Mouse (Mus musculus) midbrain, embryonic 16.5 days (tissue): Measurements from ENCODE around the gene Gm11437. TPM values are rescaled to one million over a fixed set of nuclear protein-coding genes. Genes with fewer than 3 reads are reported as not detected.

Experiments
- ATAC-seq: fragments of 200-750 bp; cut with Nextera tagmentation; 2 replicates; pipeline ENCODE4 v1.8.0; 2017; ENCODE audit warnings: moderate TSS enrichment
- H3K27ac ChIP-seq: fragments of 300-500 bp; sonication (generic); 2 replicates; pipeline ENCODE4 v1.5.1; 2014; ENCODE audit warnings: mild to moderate bottlenecking, low read length, mixed read lengths
- H3K27me3 ChIP-seq: fragments of 300-500 bp; sonication (generic); 2 replicates; pipeline ENCODE4 v1.6.1; 2014; ENCODE audit warnings: low read depth, low read length, mixed read lengths; ENCODE audit not compliant: control insufficient read depth, insufficient read depth
- H3K36me3 ChIP-seq: fragments of 300-500 bp; sonication (generic); 2 replicates; pipeline ENCODE4 v1.6.1; 2014; ENCODE audit warnings: mild to moderate bottlenecking, low read length, moderate library complexity, mixed read lengths; ENCODE audit not compliant: control insufficient read depth, insufficient read depth
- H3K4me1 ChIP-seq: fragments of 300-500 bp; sonication (generic); 2 replicates; pipeline ENCODE4 v1.6.1; 2014; ENCODE audit warnings: mild to moderate bottlenecking, low read length, mixed read lengths; ENCODE audit not compliant: control insufficient read depth, insufficient read depth
- H3K4me2 ChIP-seq: fragments of 300-500 bp; sonication (generic); 2 replicates; pipeline ENCODE4 v1.6.1; 2014; ENCODE audit warnings: mild to moderate bottlenecking, low read length, mixed read lengths
- H3K4me3 ChIP-seq: fragments of 300-500 bp; sonication (generic); 2 replicates; pipeline ENCODE4 v1.5.1; 2014; ENCODE audit warnings: low read depth, mild to moderate bottlenecking, low read length, moderate library complexity, mixed read lengths
- H3K9ac ChIP-seq: fragments of 300-500 bp; sonication (generic); 2 replicates; pipeline ENCODE4 v1.6.1; 2014; ENCODE audit warnings: low read depth, low read length, mixed read lengths
- H3K9me3 ChIP-seq: fragments of 300-500 bp; sonication (generic); replicated peaks from 2 replicates; pipeline ENCODE4 v1.6.1; 2014; ENCODE audit warnings: mild to moderate bottlenecking, low read length, mixed read lengths; ENCODE audit not compliant: control insufficient read depth, poor library complexity, severe bottlenecking
- WGBS: fragments of 180-500 bp; shearing (Covaris S2); extraction: QIAGEN DNeasy Blood & Tissue Kit; methylation state at CpG from one replicate; pipeline ENCODE4 v1.1.7; 2014; 5-methylcytosine and 5-hydroxymethylcytosine counted together
- polyA plus RNA-seq: library from polyadenylated mRNA; unstranded; fragments of >200 nt; fragmentation: Nextera tagmentation; extraction: Ambion mirVana; gene quantifications from 2 replicates; pipeline ENCODE4 v1.2.1, GENCODE M21; 2015

Gene Gm11437
- polyA plus RNA-seq, 1 experiment from 2014 or later, result 0.15 TPM

- ATAC-seq, result no peak
- 0 out of 2 replicates have a peak, but pooled peaks cover 3% of the 10 kb centered on the region for H3K4me1 ChIP-seq
- H3K9me3 ChIP-seq, result no peaks in the 10 kb centered on the region
- H3K27me3 ChIP-seq, result no peaks in the 10 kb centered on the region
- H3K9ac ChIP-seq, result no peak overlapping the region
- 69% methylated on average over 12 of the region's 12 CpGs for WGBS
- H3K36me3 ChIP-seq, result peaks cover 31% of the 10 kb centered on the region
- H3K4me2 ChIP-seq, result no peak overlapping the region
- H3K4me3 ChIP-seq, result no peak overlapping the region
- no peak overlapping the region for H3K27ac ChIP-seq
Observed at GRCm38 (mm10) chr11:84121051-84121956, 46.0 kb downstream of the Gm11437 start.

DNA sequence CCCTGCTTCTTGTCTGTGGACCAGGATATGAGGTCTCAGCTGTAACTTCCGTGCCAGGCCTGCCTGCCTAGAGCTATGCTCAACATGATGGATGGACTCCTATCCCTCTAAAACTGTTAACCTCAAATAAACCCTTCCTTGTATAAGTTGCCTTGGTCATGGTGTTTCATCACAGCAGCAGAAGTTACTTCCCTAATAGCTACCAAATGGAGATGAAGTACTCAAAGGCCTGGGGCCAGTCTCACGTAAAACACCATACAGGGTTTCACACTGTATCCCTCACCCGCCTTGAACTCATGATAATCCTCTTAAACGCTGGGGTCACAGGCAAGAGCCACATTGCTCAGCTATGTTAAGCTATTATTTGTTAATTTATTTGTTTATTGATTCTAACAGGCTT lies 49.8 kb downstream of the Gm11437 start:
- Histone ChIP-seq H3K36me3 (peaks cover 27% of the 10 kb centered on the region), H3K27ac (no peak overlapping the region), H3K4me1 (0 out of 2 replicates have a peak, but pooled peaks cover 3% of the 10 kb centered on the region), H3K27me3 (no peaks in the 10 kb centered on the region), H3K9me3 (no peaks in the 10 kb centered on the region), H3K4me2 (no peak overlapping the region), H3K9ac (no peak overlapping the region), H3K4me3 (no peak overlapping the region)
- 88% methylated on average over 4 of the region's 4 CpGs for WGBS
- ATAC-seq, result no peak

- no peak for ATAC-seq
- Histone ChIP-seq H3K36me3 (peaks cover 23% of the 10 kb centered on the region), H3K27ac (no peak overlapping the region), H3K27me3 (no peaks in the 10 kb centered on the region), H3K9me3 (no peaks in the 10 kb centered on the region), H3K9ac (no peak overlapping the region), H3K4me3 (no peak overlapping the region), H3K4me2 (no peak overlapping the region), H3K4me1 (no peaks in the 10 kb centered on the region)
- 62% methylated on average over 2 of the region's 2 CpGs for WGBS
Observed at GRCm38 (mm10) chr11:84116221-84116620, 51.1 kb downstream of the Gm11437 start.

DNA sequence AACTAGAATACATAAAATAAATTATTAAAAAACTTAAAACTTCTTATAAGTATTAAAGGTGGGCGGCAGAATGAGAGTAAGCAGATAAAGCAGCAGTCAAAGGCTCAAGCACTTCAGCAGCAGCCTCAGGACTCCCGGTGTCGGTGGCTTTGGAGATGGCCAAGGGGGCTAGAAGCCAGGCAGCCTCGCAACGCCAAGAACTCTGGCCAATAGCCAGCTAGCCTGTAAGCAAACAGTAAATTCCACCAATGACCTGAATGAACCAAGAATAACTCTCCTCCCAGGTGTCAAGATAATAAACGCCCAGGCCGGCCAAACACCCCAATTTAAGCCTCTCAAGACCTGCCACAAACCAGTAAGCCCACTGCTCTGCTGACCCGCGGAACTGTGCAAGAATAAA lies 51.6 kb downstream of the Gm11437 start:
- Histone ChIP-seq H3K9me3 (no peaks in the 10 kb centered on the region), H3K4me2 (no peak overlapping the region), H3K4me3 (no peak overlapping the region), H3K27me3 (no peaks in the 10 kb centered on the region), H3K27ac (no peak overlapping the region), H3K36me3 (peaks cover 26% of the 10 kb centered on the region), H3K9ac (no peak overlapping the region), H3K4me1 (no peaks in the 10 kb centered on the region)
- ATAC-seq, result no peak
- 90% methylated on average over 9 of the region's 9 CpGs for WGBS

- peaks cover 29% of the 10 kb centered on the region for H3K36me3 ChIP-seq
- H3K4me3 ChIP-seq, result no peak overlapping the region
- WGBS, result 95% methylated on average over 5 of the region's 5 CpGs
- no peak for ATAC-seq
- H3K9me3 ChIP-seq, result no peaks in the 10 kb centered on the region
- no peak overlapping the region for H3K27ac ChIP-seq
- H3K9ac ChIP-seq, result no peak overlapping the region
- no peaks in the 10 kb centered on the region for H3K27me3 ChIP-seq
- no peak overlapping the region for H3K4me2 ChIP-seq
- H3K4me1 ChIP-seq, result no peaks in the 10 kb centered on the region
Observed at GRCm38 (mm10) chr11:84113623-84114022, 53.7 kb downstream of the Gm11437 start.

DNA sequence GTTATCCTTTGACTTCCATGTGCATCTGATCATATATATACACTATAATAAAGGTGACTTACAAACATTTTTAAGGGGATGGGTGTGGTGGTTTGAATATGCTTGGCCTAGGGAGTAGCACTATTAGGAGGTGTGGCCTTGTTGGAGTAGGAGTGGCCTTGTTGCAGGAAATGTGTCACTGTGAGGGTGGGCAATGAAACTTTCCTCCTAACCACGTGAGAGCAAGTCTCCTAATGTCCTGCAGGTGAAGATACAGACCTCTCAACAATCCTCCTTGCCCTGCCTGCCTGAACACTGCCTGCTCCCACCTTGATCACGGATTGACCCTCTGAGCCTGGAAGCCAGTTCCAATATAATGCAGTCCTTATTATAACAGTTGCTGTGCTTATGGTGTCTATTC lies 60.1 kb downstream of the Gm11437 start:
- Histone ChIP-seq H3K27me3 (no peaks in the 10 kb centered on the region), H3K9ac (no peak overlapping the region), H3K27ac (no peak overlapping the region), H3K4me1 (no peaks in the 10 kb centered on the region), H3K36me3 (peaks cover 39% of the 10 kb centered on the region), H3K4me2 (no peak overlapping the region), H3K4me3 (no peak overlapping the region), H3K9me3 (no peaks in the 10 kb centered on the region)
- no peak for ATAC-seq
- 74% methylated on average over 2 of the region's 2 CpGs for WGBS

DNA sequence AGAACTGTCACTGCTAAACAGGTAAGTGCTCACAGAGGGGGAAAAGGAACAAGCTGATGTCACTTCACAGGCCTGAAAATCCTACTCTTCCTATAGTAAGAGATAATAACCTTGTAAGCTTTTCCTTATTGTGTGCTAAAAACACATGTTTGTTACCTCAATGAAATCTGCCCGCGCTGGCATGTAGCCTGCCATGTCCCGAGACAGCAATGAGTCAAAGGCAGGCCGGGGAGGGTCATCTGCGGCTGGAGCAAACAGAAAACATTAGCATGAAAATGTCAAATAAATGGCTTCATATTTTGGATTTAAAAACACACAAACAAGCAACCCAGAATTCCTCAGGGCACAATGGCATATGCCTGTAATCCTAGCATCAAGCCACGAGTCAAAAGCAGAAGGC lies 63.2 kb downstream of the Gm11437 start:
- no peaks in the 10 kb centered on the region for H3K4me1 ChIP-seq
- H3K9me3 ChIP-seq, result no peaks in the 10 kb centered on the region
- no peak for ATAC-seq
- no peaks in the 10 kb centered on the region for H3K27me3 ChIP-seq
- 95% methylated on average over 6 of the region's 6 CpGs for WGBS
- no peak overlapping the region for H3K9ac ChIP-seq
- H3K36me3 ChIP-seq, result peaks cover 33% of the 10 kb centered on the region
- H3K27ac ChIP-seq, result no peak overlapping the region
- H3K4me2 ChIP-seq, result no peak overlapping the region
- H3K4me3 ChIP-seq, result no peak overlapping the region

- Histone ChIP-seq H3K9ac (no peak overlapping the region), H3K4me3 (no peak overlapping the region), H3K9me3 (no peaks in the 10 kb centered on the region), H3K4me1 (no peaks in the 10 kb centered on the region), H3K27ac (no peak overlapping the region), H3K4me2 (no peak overlapping the region), H3K36me3 (peaks cover 37% of the 10 kb centered on the region), H3K27me3 (no peaks in the 10 kb centered on the region)
- no peak for ATAC-seq
Observed at GRCm38 (mm10) chr11:84101182-84101581, 66.1 kb downstream of the Gm11437 start.
